Mouse (Mus musculus) right cerebral cortex, postnatal 4 days (tissue): Measurements from ENCODE around the gene Hdac9.
"Not testable (repeated sequence)": the region's sequence is repeated elsewhere in the genome, so short reads cannot be mapped to it uniquely, and the experiment has no call there.

ENCODE experiments used
- DNase-seq: peaks from one replicate; pipeline ENCODE4 v3.0.0-alpha.2; 2022

Gene Hdac9

DNA sequence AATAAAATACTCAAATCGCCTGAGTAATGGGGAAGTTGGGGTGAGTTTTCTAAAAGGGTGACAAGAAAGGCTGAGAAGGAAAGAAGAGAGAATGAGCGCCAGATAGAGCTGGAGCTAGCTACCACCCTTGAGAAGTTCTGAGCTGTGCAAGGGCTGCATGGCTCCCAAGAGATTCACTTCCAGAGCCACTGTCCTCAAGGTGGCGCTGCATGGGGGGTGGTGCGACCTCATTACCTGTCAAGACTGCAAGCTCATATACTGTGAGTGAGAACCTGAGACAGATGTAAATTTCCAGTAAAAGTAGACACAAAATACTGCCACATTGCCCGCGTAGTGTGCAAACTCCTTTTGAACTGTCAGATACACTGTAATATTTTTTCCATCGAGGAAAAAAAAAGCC lies 865.8 kb downstream of the Hdac9 start:
- DNase-seq, result no peak

DNA sequence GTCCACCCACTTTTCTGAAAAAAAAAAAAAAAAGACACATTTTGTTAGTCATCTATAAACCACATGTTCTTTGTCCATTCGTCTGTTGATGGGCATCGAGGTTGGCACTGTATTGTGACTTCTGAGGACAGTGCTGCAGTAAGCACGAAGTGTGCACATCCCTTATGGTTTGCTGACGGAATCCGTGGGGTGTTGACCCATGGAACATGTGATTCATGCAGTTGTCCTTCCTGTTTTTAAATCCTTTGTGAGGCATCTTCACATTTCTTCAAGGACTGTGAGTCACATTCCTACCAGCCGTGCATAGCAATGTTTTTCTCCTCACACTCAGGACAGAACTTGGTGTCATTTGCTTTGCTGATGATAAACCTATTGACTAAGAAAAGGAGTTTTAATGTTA lies 875.9 kb downstream of the Hdac9 start:
- no peak for DNase-seq

DNA sequence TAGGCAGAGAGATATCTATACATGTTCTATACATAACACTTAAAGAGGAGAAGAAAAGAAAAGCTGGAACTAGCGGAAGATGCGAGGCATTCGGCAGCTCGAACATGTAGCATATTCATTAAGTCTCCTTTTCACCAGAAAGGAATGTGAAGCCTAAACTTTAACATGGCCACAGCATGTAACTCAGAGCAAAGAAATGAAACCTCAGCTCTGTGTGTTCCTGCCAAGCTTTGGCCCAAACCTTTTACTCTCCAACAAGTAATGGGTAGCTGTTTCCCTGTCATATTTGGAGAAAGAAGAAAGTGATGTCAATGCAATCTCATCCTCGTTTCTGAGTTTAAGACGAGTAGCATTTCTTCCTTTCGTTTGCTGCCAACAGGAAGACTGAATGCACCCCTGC lies 876.8 kb downstream of the Hdac9 start:
- DNase-seq, result no peak

DNA sequence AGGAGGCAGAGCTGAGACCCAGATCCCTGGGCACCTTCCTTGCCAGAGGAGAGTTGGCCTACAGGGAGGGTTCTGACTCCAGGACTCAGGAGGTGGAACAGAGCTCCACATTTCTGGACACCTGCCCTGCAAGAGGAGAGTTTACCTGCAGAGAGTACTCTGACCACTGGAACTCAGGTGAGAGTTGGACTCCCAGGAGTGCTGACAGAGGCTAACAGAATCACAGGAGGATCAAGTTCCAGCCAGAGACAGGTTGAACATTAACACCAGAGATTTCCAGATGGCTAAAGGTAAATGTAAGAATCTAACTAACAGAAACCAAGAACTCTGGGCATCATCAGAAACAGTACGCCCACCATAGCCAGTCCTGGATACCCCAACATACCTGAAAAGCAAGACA lies 907.1 kb downstream of the Hdac9 start:
- not testable (repeated sequence) for DNase-seq
